Mouse (Mus musculus) E14TG2a.4 (cell line): ENCODE measurements around the gene Suclg1.

Experiments used
- H3K27me3 ChIP-seq: 2 replicates; pipeline ENCODE4 v1.6.1; 2014; ENCODE audit warnings: low read length, control low read depth; ENCODE audit not compliant: insufficient read depth
- H3K36me3 ChIP-seq: 2 replicates; pipeline ENCODE4 v1.6.1; 2014; ENCODE audit warnings: low read length, control low read depth; ENCODE audit not compliant: insufficient read depth
- H3K4me1 ChIP-seq: replicated peaks from 2 replicates; pipeline ENCODE4 v1.6.1; 2014; ENCODE audit warnings: low read depth, low read length, control low read depth
- H3K4me3 ChIP-seq: replicated peaks from 2 replicates; pipeline ENCODE4 v1.5.1; 2014; ENCODE audit warnings: mild to moderate bottlenecking, low read length
- H3K9me3 ChIP-seq: 2 replicates; pipeline ENCODE4 v1.6.1; 2014; ENCODE audit warnings: low read length, control low read depth
- CTCF ChIP-seq: conservative IDR thresholded peaks from 2 replicates; pipeline ENCODE4 v1.5.1; 2014; ENCODE audit warnings: low read length
- NANOG ChIP-seq: IDR thresholded peaks from 2 replicates; pipeline ENCODE4 v1.6.1; 2014; ENCODE audit warnings: borderline replicate concordance, low read length, mixed read lengths
- POU5F1 ChIP-seq: IDR thresholded peaks from 2 replicates; pipeline ENCODE4 v1.6.1; 2014; ENCODE audit warnings: low read length, borderline replicate concordance

The Suclg1 gene

GRCm38 (mm10) chr6:73221958-73222735 is 26.0 kb upstream of the Suclg1 start:
- Histone ChIP-seq H3K36me3 (no peaks in the 10 kb centered on the region), H3K4me3 (peak overlapping the region; percentile 70), H3K27me3 (no peaks in the 10 kb centered on the region), H3K9me3 (no peaks in the 10 kb centered on the region), H3K4me1 (peaks cover 39% of the 10 kb centered on the region)
- TF ChIP-seq NANOG, result no peak
- TF ChIP-seq CTCF, result no peak
- TF ChIP-seq POU5F1, result no peak

DNA sequence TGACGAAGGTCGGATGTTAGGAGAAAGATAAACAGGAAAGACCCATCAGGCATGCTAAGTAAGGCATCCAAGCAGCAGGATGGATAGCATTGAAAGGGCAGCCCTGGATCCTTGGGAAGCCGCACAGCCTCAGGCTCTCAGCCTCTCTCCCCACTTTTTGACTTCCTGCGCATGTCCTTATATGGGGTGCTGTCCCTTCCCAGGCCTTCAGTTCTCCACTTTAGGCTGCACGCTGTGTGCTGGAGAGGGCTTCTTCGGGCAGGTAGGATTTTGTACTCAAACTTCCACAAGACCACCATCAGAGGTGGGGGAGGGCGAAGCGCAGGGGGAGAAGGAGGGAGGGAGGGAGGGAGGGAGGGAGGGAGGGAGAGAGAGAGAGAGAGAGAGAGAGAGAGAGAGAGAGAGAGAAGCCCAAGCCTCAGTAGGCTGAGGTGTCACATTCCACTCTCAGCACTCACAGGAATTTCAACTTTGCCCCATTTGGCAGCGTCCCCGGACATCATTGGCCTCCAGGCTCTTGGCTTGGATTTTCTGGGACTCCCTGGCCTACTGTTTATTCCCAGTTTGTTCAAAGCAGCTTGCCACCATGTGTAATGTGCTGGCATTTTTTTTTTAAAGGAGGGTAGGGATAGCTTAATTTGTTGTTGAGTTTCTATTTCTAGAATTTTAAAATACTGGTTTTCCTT is 25.2 kb upstream of the Suclg1 start:
- Histone ChIP-seq H3K4me3 (no peak overlapping the region; the same call in 1 of the 2 replicates), H3K36me3 (no peaks in the 10 kb centered on the region), H3K4me1 (peaks cover 39% of the 10 kb centered on the region), H3K27me3 (no peaks in the 10 kb centered on the region), H3K9me3 (no peaks in the 10 kb centered on the region)
- peak; percentile 11; the same call in 1 of the 2 replicates for TF ChIP-seq NANOG
- TF ChIP-seq CTCF, result no peak

GRCm38 (mm10) chr6:73227376-73228158 is 20.6 kb upstream of the Suclg1 start:
- TF ChIP-seq CTCF, result no peak
- TF ChIP-seq NANOG, result no peak
- no peak for TF ChIP-seq POU5F1

GRCm38 (mm10) chr6:73228408-73228807 is 19.8 kb upstream of the Suclg1 start:
- Histone ChIP-seq H3K27me3 (no peaks in the 10 kb centered on the region), H3K4me1 (peaks cover 55% of the 10 kb centered on the region), H3K4me3 (no peak overlapping the region), H3K9me3 (no peaks in the 10 kb centered on the region), H3K36me3 (no peaks in the 10 kb centered on the region)
- TF ChIP-seq POU5F1 (no peak), NANOG (no peak), CTCF (no peak)

More at GRCm38 (mm10) chr6:73227376-73228158, 20.6 kb upstream of the Suclg1 start:
- no peaks in the 10 kb centered on the region for H3K36me3 ChIP-seq
- no peaks in the 10 kb centered on the region for H3K27me3 ChIP-seq
- H3K9me3 ChIP-seq, result no peaks in the 10 kb centered on the region
- no peak overlapping the region for H3K4me3 ChIP-seq
- peaks cover 58% of the 10 kb centered on the region for H3K4me1 ChIP-seq

GRCm38 (mm10) chr6:73228881-73229280 is 19.3 kb upstream of the Suclg1 start:
- Histone ChIP-seq H3K9me3 (no peaks in the 10 kb centered on the region), H3K27me3 (no peaks in the 10 kb centered on the region), H3K36me3 (no peaks in the 10 kb centered on the region), H3K4me1 (peaks cover 54% of the 10 kb centered on the region), H3K4me3 (no peak overlapping the region)
- no peak for TF ChIP-seq POU5F1
- TF ChIP-seq NANOG, result no peak
- no peak for TF ChIP-seq CTCF

DNA sequence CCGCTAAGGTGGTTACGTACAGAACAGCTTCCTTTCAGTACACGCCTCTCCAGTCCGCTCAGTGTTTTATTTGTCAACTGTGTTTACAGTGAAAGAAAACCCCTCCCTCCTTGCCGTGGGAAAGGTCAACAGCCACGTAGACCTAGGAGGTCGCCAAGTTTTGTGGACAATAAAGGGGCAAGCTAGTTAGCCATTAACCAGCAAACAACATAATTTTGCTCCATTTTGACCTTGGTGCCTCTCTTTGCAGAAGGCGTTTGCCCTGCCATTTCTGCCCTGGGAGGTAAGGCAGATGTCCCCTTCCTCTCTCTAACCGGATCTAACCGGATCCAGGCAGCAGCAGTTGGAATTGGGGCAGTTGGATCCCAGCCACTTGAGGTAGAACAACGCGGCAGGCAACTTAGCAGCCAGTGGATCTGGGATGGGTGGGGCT is 16.0 kb upstream of the Suclg1 start:
- Histone ChIP-seq H3K4me1 (peaks cover 33% of the 10 kb centered on the region), H3K36me3 (no peaks in the 10 kb centered on the region), H3K4me3 (peak overlapping the region; percentile 35; the same call in 1 of the 2 replicates), H3K27me3 (no peaks in the 10 kb centered on the region), H3K9me3 (peaks cover 6% of the 10 kb centered on the region)
- no peak for TF ChIP-seq POU5F1
- no peak for TF ChIP-seq NANOG
- TF ChIP-seq CTCF, result no peak

DNA sequence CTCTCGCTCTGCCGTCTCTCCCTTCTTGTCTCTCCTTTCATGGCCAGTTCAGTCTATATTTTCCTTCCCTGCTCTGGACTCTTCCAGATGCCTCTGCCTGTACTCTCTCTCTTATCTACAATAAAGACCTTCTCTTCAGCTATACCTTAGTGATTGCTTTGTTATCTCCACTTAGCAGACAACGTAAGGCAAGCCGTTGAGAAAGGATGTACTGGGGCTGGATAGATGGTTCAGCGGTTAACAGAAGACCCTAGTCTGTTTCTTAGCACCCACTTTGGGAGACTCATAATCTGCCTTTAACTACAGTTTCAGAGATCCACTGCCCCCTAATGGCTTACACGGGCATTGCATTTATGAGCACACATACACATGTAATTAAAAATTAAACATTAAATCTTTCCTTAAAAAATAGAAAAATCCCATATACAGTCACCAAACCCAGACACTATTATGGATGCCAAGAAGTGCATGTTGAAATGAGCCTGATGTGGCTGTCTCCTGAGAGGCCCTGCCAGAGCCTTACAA is 14.9 kb upstream of the Suclg1 start:
- no peak overlapping the region for H3K4me3 ChIP-seq
- TF ChIP-seq CTCF, result peak; percentile 79
- TF ChIP-seq NANOG, result no peak

GRCm38 (mm10) chr6:73234302-73234900 is 13.8 kb upstream of the Suclg1 start:
- Histone ChIP-seq H3K4me3 (no peak overlapping the region), H3K9me3 (peaks cover 13% of the 10 kb centered on the region), H3K27me3 (no peaks in the 10 kb centered on the region), H3K36me3 (no peaks in the 10 kb centered on the region), H3K4me1 (peaks cover 21% of the 10 kb centered on the region)
- TF ChIP-seq POU5F1 (no peak), NANOG (no peak), CTCF (no peak)

More for the DNA sequence above, 14.9 kb upstream of the Suclg1 start:
- Histone ChIP-seq H3K36me3 (no peaks in the 10 kb centered on the region), H3K4me1 (peaks cover 32% of the 10 kb centered on the region), H3K27me3 (no peaks in the 10 kb centered on the region), H3K9me3 (peaks cover 12% of the 10 kb centered on the region)
